Mouse (Mus musculus) spleen, adult 2 months (tissue): ENCODE data around the gene Reps2. TPM values are rescaled to one million over a fixed set of nuclear protein-coding genes. Genes with fewer than 3 reads are reported as not detected.

Experiments
- DNase-seq, 2 experiments: peaks; one replicate each; pipeline versions ENCODE4 v3.0.0 to v3.0.0-alpha.2; 2012 to 2021; ENCODE audit warnings: low spot score in 2 of 2, low read depth in 1 of 2
- H3K27ac ChIP-seq: fragments of 200-500 bp; 2 replicates; pipeline ENCODE4 v1.5.1; 2012; ENCODE audit warnings: low read length, inconsistent platforms; ENCODE audit not compliant: insufficient read depth
- H3K27me3 ChIP-seq: fragments of 200-500 bp; 2 replicates; pipeline ENCODE4 v1.6.1; 2012; ENCODE audit warnings: mild to moderate bottlenecking, moderate library complexity, low read length, inconsistent platforms; ENCODE audit not compliant: control insufficient read depth, insufficient read depth
- H3K36me3 ChIP-seq: fragments of 200-500 bp; 2 replicates; pipeline ENCODE4 v1.6.1; 2012; ENCODE audit warnings: mild to moderate bottlenecking, low read length, inconsistent platforms; ENCODE audit not compliant: control insufficient read depth, insufficient read depth
- H3K4me1 ChIP-seq: fragments of 200-500 bp; 2 replicates; pipeline ENCODE4 v1.6.1; 2011; ENCODE audit warnings: inconsistent platforms; ENCODE audit not compliant: control insufficient read depth, insufficient read depth, insufficient read length
- H3K4me3 ChIP-seq: fragments of 200-500 bp; 2 replicates; pipeline ENCODE4 v1.5.1; 2011; ENCODE audit warnings: mild to moderate bottlenecking, inconsistent platforms; ENCODE audit not compliant: insufficient read depth, insufficient read length; ENCODE audit errors: extremely low read depth
- CTCF ChIP-seq: fragments of 200-500 bp; IDR thresholded peaks from 2 replicates; pipeline ENCODE4 v1.5.1; 2011; ENCODE audit warnings: mild to moderate bottlenecking, inconsistent platforms; ENCODE audit not compliant: insufficient read depth, insufficient read length, insufficient replicate concordance; ENCODE audit errors: extremely low read depth
- POLR2A ChIP-seq: fragments of 200-500 bp; IDR thresholded peaks from 2 replicates; pipeline ENCODE4 v1.6.1; 2011; ENCODE audit warnings: low read depth, low read length, inconsistent platforms
- WGBS: fragments of 180-500 bp; shearing (Covaris S2); methylation state at CpG from one replicate; pipeline ENCODE4 v1.1.7; 2018; 5-methylcytosine and 5-hydroxymethylcytosine counted together
- polyA plus RNA-seq: library from polyadenylated mRNA; depleted of rRNA; stranded (reverse); fragments of >200 nt; gene quantifications from 2 replicates; pipeline ENCODE4 v1.2.3, GENCODE M21; 2012

Gene Reps2
- polyA plus RNA-seq, 1 experiment, result 0.23 TPM

- TF ChIP-seq CTCF (no peak; the same call in 1 of the 2 replicates), POLR2A (no peak)
- DNase-seq, result peak in 1 of 2 experiments; percentile 3
Observed at GRCm38 (mm10) chrX:162527240-162527639, 116.2 kb downstream of the Reps2 start.

GRCm38 (mm10) chrX:162521831-162522514, 121.5 kb downstream of the Reps2 start:
- WGBS, result 77% methylated on average over 9 of the region's 9 CpGs
- no peak for DNase-seq
- H3K27me3 ChIP-seq, result no peaks in the 10 kb centered on the region
- H3K4me3 ChIP-seq, result no peak overlapping the region
- no peaks in the 10 kb centered on the region for H3K4me1 ChIP-seq
- TF ChIP-seq POLR2A (no peak), CTCF (no peak)
- H3K36me3 ChIP-seq, result no peaks in the 10 kb centered on the region
- no peak overlapping the region for H3K27ac ChIP-seq

More at GRCm38 (mm10) chrX:162527240-162527639, 116.2 kb downstream of the Reps2 start:
- 43% methylated on average over 2 of the region's 2 CpGs for WGBS
- H3K27ac ChIP-seq, result no peak overlapping the region
- no peak overlapping the region for H3K4me3 ChIP-seq
- H3K36me3 ChIP-seq, result no peaks in the 10 kb centered on the region
- H3K4me1 ChIP-seq, result no peaks in the 10 kb centered on the region
- H3K27me3 ChIP-seq, result no peaks in the 10 kb centered on the region

- Histone ChIP-seq H3K27ac (no peak overlapping the region), H3K27me3 (no peaks in the 10 kb centered on the region), H3K4me1 (no peaks in the 10 kb centered on the region), H3K4me3 (no peak overlapping the region), H3K36me3 (no peaks in the 10 kb centered on the region)
- TF ChIP-seq CTCF (no peak), POLR2A (no peak)
- 67% methylated on average over 4 of the region's 4 CpGs for WGBS
- DNase-seq, result no peak
Observed at GRCm38 (mm10) chrX:162521197-162521596, 122.3 kb downstream of the Reps2 start.

- DNase-seq, result no peak
- H3K4me1 ChIP-seq, result no peaks in the 10 kb centered on the region
- WGBS, result 53% methylated on average over 2 of the region's 2 CpGs
- H3K4me3 ChIP-seq, result no peak overlapping the region
- no peak overlapping the region for H3K27ac ChIP-seq
- H3K27me3 ChIP-seq, result no peaks in the 10 kb centered on the region
- no peaks in the 10 kb centered on the region for H3K36me3 ChIP-seq
- TF ChIP-seq POLR2A (no peak), CTCF (no peak)
Observed at GRCm38 (mm10) chrX:162520374-162520773, 123.1 kb downstream of the Reps2 start.

GRCm38 (mm10) chrX:162510426-162510980, 132.9 kb downstream of the Reps2 start:
- no peak for TF ChIP-seq CTCF
- TF ChIP-seq POLR2A, result no peak
- 55% methylated on average over 2 of the region's 2 CpGs for WGBS
- H3K27ac ChIP-seq, result no peak overlapping the region
- no peaks in the 10 kb centered on the region for H3K27me3 ChIP-seq
- H3K36me3 ChIP-seq, result no peaks in the 10 kb centered on the region
- no peaks in the 10 kb centered on the region for H3K4me1 ChIP-seq
- no peak for DNase-seq
- no peak overlapping the region for H3K4me3 ChIP-seq

GRCm38 (mm10) chrX:162505186-162505585, 138.3 kb downstream of the Reps2 start:
- no peaks in the 10 kb centered on the region for H3K4me1 ChIP-seq
- 61% methylated on average over 2 of the region's 2 CpGs for WGBS
- no peaks in the 10 kb centered on the region for H3K36me3 ChIP-seq
- no peak overlapping the region for H3K27ac ChIP-seq
- H3K4me3 ChIP-seq, result no peak overlapping the region
- H3K27me3 ChIP-seq, result no peaks in the 10 kb centered on the region
- TF ChIP-seq CTCF (no peak), POLR2A (no peak)
- DNase-seq, result no peak

GRCm38 (mm10) chrX:162503436-162503835, 140.0 kb downstream of the Reps2 start:
- Histone ChIP-seq H3K4me1 (no peaks in the 10 kb centered on the region), H3K27me3 (no peaks in the 10 kb centered on the region), H3K4me3 (no peak overlapping the region), H3K27ac (no peak overlapping the region), H3K36me3 (no peaks in the 10 kb centered on the region)
- TF ChIP-seq POLR2A (no peak), CTCF (no peak)
- DNase-seq, result no peak
- WGBS, result 70% methylated on average over 2 of the region's 2 CpGs
